Mouse (Mus musculus): Measurements from ENCODE around the gene Baz1b.

DNA sequence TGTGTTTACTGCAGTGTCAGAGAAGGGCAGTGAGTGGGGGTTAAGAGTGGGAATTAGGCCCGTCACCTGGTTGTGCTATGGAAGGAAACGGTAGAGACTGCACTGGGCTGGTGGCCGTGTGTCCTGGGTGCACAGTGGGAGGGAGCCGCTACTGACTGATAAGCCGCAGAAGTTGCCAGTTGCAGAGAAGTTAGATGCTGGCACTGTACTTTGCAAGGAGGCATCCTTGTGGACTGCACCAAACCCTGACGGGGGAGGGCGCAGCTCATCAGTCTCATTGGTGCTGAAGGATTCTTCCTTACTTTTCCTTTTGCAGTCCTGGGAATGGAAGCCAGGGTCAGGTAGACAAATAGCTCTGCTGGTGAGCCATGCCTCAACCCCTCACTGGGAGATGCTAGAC, 25.4 kb upstream of the Baz1b start:
- no peak for TF ChIP-seq HCFC1 (IDR thresholded peaks at IDR 0.05; ENCODE audit: borderline replicate concordance, insufficient read depth, low read length)
- TF ChIP-seq ZNF384 (IDR thresholded peaks at IDR 0.05; ENCODE audit: low read depth, low read length), result no peak
- no peak for TF ChIP-seq MAFK (IDR thresholded peaks at IDR 0.05; ENCODE audit: insufficient read depth, low read depth, low read length)

Data from ES-E14 (cell line).